Mouse (Mus musculus): ENCODE data around the gene Fv1.
A peak's percentile ranks its signal among the peaks of the same experiment; 100 is the strongest.

Fv1 gene

DNA sequence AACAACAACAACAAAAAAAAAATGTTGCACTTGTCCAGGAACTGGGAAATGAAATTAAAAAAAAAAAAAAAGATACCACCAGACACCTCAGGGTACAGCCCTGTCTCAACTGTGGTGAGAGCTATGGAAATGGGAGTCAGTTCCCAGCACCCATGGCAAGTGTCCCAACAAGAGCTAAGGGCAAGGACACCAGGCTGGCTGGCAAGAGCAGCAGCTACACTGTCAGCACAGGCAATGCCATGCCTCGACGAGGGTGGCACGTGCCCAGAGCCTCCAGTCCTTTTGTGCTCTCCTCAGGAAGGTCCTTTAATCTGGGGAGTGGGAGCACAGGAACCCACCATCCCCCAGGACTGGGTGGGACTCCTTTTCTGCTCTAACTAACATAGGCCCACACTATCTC lies 15.4 kb downstream of the Fv1 start:
- no peak for DNase-seq (ENCODE audit: low read depth, low spot score)

DNA sequence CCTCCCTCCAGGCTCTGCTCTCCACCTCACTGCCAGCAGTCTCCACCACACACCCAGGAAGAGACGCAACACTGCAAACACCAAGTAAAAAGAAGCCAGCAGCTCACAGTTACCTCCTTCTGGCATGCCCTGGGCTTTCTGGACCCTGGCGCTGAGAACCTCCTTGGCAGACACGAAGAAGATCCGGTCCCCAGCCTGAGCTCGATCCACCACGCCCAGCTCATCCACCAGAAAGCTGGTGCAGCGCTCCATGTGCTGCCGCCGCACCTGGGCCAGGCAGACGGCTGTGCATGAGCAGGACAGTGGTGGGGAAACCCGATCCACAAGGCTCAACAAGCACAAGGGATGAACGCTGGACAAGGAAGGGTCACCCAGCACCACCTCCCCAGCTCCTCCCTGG lies 17.4 kb downstream of the Fv1 start:
- DNase-seq (ENCODE audit: low read depth, low spot score) = no peak

DNA sequence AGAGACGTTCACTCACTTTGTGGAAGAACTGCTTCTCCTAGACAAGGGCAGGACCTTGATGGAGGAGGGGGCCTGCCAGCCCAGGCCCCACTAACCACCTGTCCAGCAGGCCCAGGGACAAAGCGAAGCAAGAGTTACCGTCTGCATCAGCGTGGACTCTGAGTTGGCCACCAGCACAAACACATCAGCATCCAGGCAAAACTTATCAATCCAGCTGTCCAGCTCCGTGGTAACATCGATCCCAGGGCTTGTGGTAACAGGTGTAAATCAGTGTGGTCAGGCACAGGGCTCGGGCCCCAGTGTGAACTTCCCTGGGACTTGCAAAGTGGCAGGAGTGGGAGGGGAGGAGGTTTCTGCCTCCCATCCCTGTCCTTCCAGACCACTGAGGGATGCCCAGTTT lies 18.5 kb downstream of the Fv1 start:
- no peak for DNase-seq (ENCODE audit: low read depth, low spot score)

DNA sequence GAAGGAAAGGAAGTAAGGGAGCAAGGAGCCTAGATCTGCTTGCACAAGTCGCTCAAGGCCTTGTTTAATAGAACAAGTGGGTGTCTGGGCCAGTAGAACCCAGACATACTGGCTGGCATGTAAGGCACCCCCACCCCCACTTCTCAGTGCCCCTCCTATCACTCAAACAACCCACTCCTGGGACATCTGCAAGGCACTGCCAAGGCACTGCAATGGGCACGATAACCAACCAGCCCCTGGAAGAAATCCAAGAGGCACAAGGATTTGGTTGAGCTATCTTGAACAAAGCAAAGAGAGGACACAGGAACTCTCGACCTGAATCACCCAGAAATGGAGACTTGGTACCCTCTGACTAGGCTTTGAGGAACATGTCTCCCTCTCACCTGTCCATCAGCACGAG lies 19.5 kb downstream of the Fv1 start:
- no peak for DNase-seq (ENCODE audit: low read depth, low spot score)

GRCm38 (mm10) chr4:147890341-147890740 lies 21.6 kb downstream of the Fv1 start:
- no peak for DNase-seq (ENCODE audit: low read depth, low spot score)

DNA sequence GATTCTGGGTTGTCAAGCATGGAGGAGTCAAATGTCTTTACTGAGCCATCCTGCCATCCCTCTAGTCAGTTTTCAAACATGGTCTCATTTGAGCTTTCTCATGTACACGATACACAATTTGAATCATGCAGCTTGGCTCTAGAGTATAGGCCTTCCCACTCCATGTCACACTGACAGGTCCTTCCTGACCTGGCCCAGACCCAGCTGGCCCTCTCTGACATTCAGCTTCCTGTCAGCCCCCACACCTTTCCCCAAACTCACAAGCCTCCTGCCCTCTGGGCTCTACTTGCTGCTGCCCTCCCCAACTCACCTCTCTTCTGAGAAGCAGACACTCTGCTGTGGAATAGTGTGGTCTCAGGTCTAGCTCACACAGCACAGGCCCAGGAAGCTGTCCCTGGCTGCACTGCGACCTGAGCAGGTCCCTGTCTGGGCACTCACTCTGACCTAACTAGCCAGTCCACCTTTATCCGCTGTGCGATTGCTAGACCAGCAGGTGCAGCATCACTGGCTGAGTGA lies 27.1 kb downstream of the Fv1 start:
- DNase-seq (ENCODE audit: low read depth, low spot score) = no peak

DNA sequence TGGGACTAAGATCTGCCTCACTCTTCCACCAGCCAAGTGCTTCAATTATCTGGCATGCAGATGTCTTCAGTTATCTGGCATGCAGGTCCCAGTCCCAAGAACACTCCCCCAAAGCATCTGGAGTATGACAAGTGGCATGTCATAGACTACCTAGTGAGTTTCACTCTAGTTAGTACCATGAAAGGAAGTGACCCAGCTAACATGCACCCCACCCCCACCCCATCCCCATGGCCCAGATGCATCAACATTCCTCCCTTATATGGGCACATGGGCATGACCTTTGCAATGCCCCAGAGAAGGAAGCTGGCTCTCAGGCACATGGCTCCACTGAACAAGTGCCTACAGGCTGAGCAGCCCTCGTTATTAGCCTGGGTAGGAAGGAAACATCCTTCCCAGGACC lies 27.6 kb downstream of the Fv1 start:
- DNase-seq (ENCODE audit: low read depth, low spot score) = no peak

DNA sequence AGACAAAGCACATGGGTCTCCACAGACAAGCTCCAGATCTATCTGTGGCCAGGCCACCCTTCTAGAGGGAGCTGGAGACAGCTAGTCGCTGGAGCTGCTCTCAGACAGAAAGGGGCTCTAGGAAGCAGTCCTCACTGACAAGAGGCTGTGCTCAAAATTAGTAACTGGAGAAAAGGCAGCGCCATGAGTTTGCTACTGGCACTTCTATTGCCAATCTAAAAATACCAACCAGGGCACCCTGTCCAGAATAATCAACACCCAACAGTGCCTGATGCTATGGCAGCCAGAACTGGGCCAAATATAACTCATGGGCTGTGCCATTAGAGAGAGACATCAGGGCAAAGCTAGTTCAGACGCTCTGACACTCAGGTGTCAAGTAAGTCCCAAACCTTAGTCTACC lies 28.6 kb downstream of the Fv1 start:
- no peak for DNase-seq (ENCODE audit: low read depth, low spot score)

DNA sequence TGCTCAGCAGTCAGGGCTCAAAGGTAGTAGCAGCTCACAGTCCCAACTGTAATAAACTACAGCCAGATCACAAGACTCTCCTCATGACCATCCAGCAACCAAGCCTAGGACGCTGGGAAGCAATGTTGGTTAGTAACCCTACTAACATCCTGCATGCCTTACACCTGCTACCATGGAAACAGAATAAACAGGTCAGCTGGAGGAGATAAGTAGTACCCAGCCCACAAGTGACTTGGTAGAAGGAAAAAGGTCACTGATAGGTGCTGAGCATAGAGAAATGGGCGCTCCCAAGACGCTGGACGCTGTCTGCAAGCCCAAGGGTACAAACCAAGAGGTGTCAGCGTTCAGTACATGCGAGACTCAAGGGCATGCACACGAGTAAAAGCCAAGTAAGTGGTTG lies 31.7 kb downstream of the Fv1 start:
- DNase-seq (ENCODE audit: low read depth, low spot score) = no peak

DNA sequence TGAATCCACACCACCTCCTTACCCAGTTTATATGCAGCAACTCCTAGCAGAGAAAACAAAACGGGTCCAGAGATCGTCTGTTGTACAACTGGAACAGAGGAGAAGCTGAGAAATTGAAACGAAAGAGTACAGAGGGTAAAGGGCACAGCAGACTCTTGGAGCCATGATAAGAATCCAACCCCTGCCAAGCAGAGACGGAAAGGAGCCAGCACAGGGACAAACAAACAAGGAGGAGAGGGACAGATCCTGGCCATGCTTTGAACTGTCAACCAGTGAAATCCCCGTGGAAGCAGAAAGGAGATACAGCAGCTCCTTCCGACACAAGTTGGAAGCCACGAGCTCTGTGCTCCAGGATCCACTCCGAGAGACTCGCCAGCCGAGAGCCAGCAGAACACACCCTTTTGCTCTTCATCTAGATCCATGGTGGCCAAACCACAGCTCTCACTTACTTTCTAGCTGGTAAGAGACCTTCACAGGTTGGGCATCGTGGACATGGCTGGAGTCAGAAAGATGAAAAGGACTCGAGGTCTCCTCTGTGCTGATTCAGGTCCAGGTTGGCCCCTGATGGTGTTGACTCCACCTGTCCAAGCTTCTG lies 34.2 kb downstream of the Fv1 start:
- DNase-seq (ENCODE audit: low read depth, low spot score) = no peak

DNA sequence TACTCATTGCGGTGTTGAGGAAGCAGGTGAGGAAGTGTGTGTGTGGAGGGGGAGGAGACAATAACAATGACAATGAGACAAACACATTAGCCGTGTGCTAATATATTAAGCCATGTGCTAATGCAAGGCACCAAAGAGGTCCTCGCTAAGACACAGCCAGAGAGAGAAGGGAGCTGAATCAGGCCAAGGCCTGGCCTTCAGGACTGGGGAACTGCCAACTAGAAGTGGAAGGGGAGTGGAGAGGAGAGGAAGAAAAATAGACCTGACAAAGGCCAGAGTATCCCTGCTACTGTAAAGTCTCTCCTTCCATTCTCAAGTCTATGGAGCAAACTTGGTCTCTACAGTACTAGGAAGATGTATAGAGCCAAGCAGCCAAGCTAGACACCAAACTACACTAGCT lies 34.8 kb downstream of the Fv1 start:
- DNase-seq (ENCODE audit: low read depth, low spot score) = no peak

- DNase-seq (ENCODE audit: low read depth, low spot score) = peak; percentile 94
These were observed 35.7 kb downstream of the Fv1 start, which contains the start of gene Mfn2 for GRCm38 (mm10) chr4:147904313-147905089. Gene Mfn2 (minus strand): TSS chr4:147904704.

DNA sequence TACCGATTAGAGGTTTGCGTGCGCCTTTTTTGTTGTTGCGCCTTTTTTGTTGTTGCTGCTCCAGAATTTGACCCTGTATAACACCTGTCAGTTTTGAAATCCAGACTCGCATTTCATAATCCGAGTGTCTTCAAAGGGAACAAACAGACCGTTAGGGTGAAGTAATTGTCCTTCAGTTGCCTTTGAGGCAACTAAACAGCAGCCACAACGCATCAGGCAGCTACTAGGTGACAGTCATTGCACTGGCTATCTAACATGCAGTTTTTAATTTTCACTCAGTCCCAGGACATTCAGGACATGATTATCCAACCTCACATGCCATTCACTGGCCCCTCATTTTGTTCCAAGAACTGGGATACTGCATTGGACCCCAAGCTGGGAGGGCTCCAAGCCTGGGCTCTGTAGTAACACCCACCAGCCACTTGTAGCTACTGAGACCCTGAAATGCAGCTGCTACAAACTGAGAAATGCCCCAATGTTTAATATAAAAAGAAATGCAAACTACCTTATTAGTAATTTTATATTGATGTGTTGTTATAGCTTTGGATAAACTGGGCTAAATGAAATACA lies 36.4 kb downstream of the Fv1 start:
- DNase-seq (ENCODE audit: low read depth, low spot score) = no peak

DNA sequence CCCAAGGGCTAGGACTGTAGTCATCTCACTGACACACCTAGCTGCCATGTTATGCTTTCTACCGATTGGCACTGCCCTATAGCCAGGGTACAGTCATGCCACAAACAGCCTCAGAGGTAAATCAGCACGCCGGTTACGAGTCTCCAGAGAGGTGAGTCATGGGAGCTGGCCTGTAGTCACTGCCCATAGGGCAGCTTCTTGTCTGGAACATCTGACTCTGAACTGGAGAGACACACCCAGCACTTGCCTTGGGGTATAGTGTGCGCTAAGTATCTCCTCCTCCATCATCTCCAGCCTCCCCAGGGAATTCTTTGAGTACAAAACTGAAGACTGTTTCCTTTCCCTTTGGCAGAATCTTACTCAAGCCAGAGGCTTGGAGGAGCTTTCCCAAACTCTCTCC lies 37.5 kb downstream of the Fv1 start:
- no peak for DNase-seq (ENCODE audit: low read depth, low spot score)

- no peak for DNase-seq (ENCODE audit: low read depth, low spot score)
These were observed 40.7 kb downstream of the Fv1 start for GRCm38 (mm10) chr4:147909486-147909885.

DNA sequence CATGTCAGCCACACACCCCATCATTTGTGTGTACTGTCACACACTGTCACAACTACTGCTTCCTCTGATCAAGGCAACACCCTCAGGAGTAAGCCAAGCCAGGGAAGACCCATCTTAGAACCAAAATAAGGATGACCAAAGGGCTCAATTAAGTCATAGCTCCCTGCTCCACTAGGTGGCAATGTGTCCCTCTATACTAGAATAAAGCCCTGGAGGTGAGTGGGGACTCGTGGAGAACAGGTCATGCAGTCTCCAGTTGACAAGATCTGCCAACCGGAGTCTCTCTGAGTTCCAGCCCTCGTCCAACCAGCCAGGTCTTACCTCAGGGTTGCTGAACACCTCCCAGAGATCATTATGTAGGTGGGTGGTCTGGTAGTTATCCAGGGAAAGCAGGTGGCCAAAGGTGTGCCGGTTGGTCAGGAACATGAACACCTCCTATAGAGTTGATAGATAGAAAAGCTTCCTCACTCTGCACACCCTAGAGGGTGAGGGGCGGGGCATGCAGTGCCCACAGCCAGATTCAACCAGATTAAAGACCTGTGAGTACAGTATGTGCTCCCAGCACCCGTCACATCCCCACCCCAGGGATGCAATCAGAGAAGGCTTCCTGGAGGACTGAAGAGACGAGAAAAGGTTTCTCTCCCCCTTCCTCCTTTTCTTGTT lies 49.8 kb downstream of the Fv1 start:
- peak; percentile 81 for DNase-seq (ENCODE audit: low read depth, low spot score)

Data from R1 (cell line).